Mouse (Mus musculus) forebrain, postnatal 0 days (tissue): ENCODE results near the gene Olfr1168. TPM values are rescaled to one million over a fixed set of nuclear protein-coding genes. Genes with fewer than 3 reads are reported as not detected.
"Not testable (repeated sequence)": the region's sequence is repeated elsewhere in the genome, so short reads cannot be mapped to it uniquely, and the experiment has no call there.

Experiments used
- ATAC-seq: fragments of 200-750 bp; cut with Nextera tagmentation; 2 replicates; pipeline ENCODE4 v1.8.0; 2017; ENCODE audit warnings: mild to moderate bottlenecking, moderate library complexity
- DNase-seq: peaks from one replicate; pipeline ENCODE4 v3.0.0-alpha.2; 2015
- H3K27ac ChIP-seq: fragments of 300-500 bp; sonication (generic); 2 replicates; pipeline ENCODE4 v1.5.1; 2014; ENCODE audit warnings: low read depth, mild to moderate bottlenecking, antibody characterized with exemption, low read length, moderate library complexity, mixed read lengths
- H3K27me3 ChIP-seq: fragments of 300-500 bp; sonication (generic); 2 replicates; pipeline ENCODE4 v1.6.1; 2014; ENCODE audit warnings: mild to moderate bottlenecking, low read length, mixed read lengths; ENCODE audit not compliant: insufficient read depth
- H3K36me3 ChIP-seq: fragments of 300-500 bp; sonication (generic); 2 replicates; pipeline ENCODE4 v1.6.1; 2014; ENCODE audit warnings: mild to moderate bottlenecking, moderate library complexity; ENCODE audit not compliant: insufficient read depth
- H3K4me1 ChIP-seq: fragments of 300-500 bp; sonication (generic); 2 replicates; pipeline ENCODE4 v1.6.1; 2014; ENCODE audit warnings: antibody characterized with exemption; ENCODE audit not compliant: insufficient read depth
- H3K4me2 ChIP-seq: fragments of 300-500 bp; sonication (generic); 2 replicates; pipeline ENCODE4 v1.6.1; 2014; ENCODE audit warnings: low read depth, mild to moderate bottlenecking, moderate library complexity
- H3K4me3 ChIP-seq: fragments of 300-500 bp; sonication (generic); 2 replicates; pipeline ENCODE4 v1.5.1; 2014; ENCODE audit warnings: low read depth, low read length, mixed read lengths
- H3K9ac ChIP-seq: fragments of 300-500 bp; sonication (generic); 2 replicates; pipeline ENCODE4 v1.6.1; 2014; ENCODE audit warnings: mild to moderate bottlenecking
- H3K9me3 ChIP-seq: fragments of 300-500 bp; sonication (generic); 2 replicates; pipeline ENCODE4 v1.6.1; 2016; ENCODE audit warnings: low read length
- CTCF ChIP-seq: sonication (generic); IDR thresholded peaks from 2 replicates; pipeline ENCODE4 v1.5.1; 2016; ENCODE audit warnings: antibody characterized with exemption, control low read depth, low read depth
- WGBS: fragments of 180-500 bp; shearing (Covaris S2); extraction: QIAGEN DNeasy Blood & Tissue Kit; methylation state at CpG from one replicate; pipeline ENCODE4 v1.1.7; 2014; 5-methylcytosine and 5-hydroxymethylcytosine counted together
- polyA plus RNA-seq: library from polyadenylated mRNA; unstranded; fragments of >200 nt; fragmentation: Nextera tagmentation; extraction: Ambion mirVana; gene quantifications from 2 replicates; pipeline ENCODE4 v1.2.1, GENCODE M21; 2015
- total RNA-seq: library from RNA; depleted of rRNA; stranded (reverse); fragments of >200 nt; gene quantifications from 2 replicates; pipeline ENCODE4 v1.2.3, GENCODE M21; 2014; rRNA removed

Gene Olfr1168
- total RNA-seq (not detected in 2 replicates), polyA plus RNA-seq (not detected in 2 replicates)

GRCm38 (mm10) chr2:88181580-88181979, at the start of gene Olfr1168:
Gene Olfr1168 (plus strand): TSS chr2:88181880.
- H3K27me3 ChIP-seq, result no peaks in the 10 kb centered on the region
- H3K4me2 ChIP-seq, result no peak within 1 kb of the TSS
- H3K36me3 ChIP-seq, result no peaks in the 10 kb centered on the region
- H3K9ac ChIP-seq, result no peak within 1 kb of the TSS
- no peak for ATAC-seq
- no peak within 1 kb of the TSS for H3K27ac ChIP-seq
- 85% methylated on average over 2 of the region's 2 CpGs for WGBS
- no peak within 1 kb of the TSS for H3K4me3 ChIP-seq
- no peak for DNase-seq
- H3K4me1 ChIP-seq, result no peaks in the 10 kb centered on the region
- no peaks in the 10 kb centered on the region for H3K9me3 ChIP-seq
- no peak for TF ChIP-seq CTCF

DNA sequence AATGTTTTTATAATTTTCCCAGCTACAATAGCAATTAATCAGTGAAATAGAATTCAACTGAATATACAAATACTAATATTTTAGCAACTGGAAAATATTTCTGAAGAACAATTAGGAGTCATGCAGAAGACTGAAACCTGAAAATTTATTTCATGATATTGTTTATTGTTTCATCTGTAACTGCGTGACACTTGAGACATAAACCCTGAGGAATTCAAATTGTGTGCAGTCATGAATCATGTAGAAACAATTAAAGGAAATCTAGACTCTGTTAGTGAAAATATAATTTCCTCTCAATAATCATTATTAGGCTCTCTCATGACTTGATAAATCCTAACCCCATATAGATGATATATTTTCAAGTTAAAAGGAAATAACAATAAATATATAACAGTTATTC, 26.6 kb upstream of the Olfr1168 start, which contains the start of gene Olfr1167:
Olfr1167 (minus strand) TSS at position 101 of the 400 bp plus-strand sequence.
- WGBS, result 84% methylated on average over 1 of the region's 1 CpGs
- not testable (repeated sequence) for H3K9ac ChIP-seq, DNase-seq, H3K4me2 ChIP-seq, H3K36me3 ChIP-seq, H3K9me3 ChIP-seq, H3K4me1 ChIP-seq, H3K27ac ChIP-seq, H3K27me3 ChIP-seq, ATAC-seq, H3K4me3 ChIP-seq

GRCm38 (mm10) chr2:88220784-88221183, 39.1 kb downstream of the Olfr1168 start:
- WGBS, result 94% methylated on average over 1 of the region's 1 CpGs
- DNase-seq, result no peak
- H3K9ac ChIP-seq, result no peak overlapping the region
- H3K4me3 ChIP-seq, result no peak overlapping the region
- H3K36me3 ChIP-seq, result no peaks in the 10 kb centered on the region
- no peak overlapping the region for H3K27ac ChIP-seq
- ATAC-seq, result no peak
- H3K27me3 ChIP-seq, result no peaks in the 10 kb centered on the region
- H3K4me2 ChIP-seq, result no peak overlapping the region
- TF ChIP-seq CTCF, result no peak
- no peaks in the 10 kb centered on the region for H3K9me3 ChIP-seq
- no peaks in the 10 kb centered on the region for H3K4me1 ChIP-seq

DNA sequence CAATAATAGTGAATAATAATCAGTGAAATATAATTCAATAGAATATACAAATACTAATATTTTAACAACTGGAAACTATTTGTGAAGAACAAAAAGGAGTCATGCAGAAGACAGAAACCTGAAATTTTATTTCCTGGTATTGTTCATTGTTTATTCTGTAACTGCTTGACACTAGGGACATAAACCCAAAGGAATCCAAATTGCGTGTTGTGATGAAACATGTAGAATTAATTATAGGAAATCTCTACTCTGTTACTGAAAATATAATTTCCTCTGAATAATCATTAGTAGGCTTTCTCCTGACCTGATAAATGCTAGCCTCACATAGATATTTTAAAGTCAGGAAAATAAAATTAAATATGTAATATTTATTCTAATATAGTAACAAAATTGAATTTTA, 46.6 kb downstream of the Olfr1168 start, which contains the start of gene Olfr1170:
Olfr1170 (minus strand) TSS at position 101 of the 400 bp plus-strand sequence.
- no peak for DNase-seq
- ATAC-seq, result no peak
- H3K27me3 ChIP-seq, result no peaks in the 10 kb centered on the region
- H3K9me3 ChIP-seq, result no peaks in the 10 kb centered on the region
- H3K9ac ChIP-seq, result no peak within 1 kb of the TSS
- H3K4me3 ChIP-seq, result no peak within 1 kb of the TSS
- H3K36me3 ChIP-seq, result no peaks in the 10 kb centered on the region
- H3K27ac ChIP-seq, result no peak within 1 kb of the TSS
- no peak for TF ChIP-seq CTCF
- WGBS, result 92% methylated on average over 1 of the region's 1 CpGs
- H3K4me1 ChIP-seq, result no peaks in the 10 kb centered on the region
- no peak within 1 kb of the TSS for H3K4me2 ChIP-seq

Other genes with a start within 250 kb of the Olfr1168 start
- not detected in 2 replicates for gene Olfr1155, start 236.7 kb upstream of the Olfr1168 start, total RNA-seq
- not detected in 2 replicates for gene Olfr1155, start 236.7 kb upstream of the Olfr1168 start, polyA plus RNA-seq
- not detected in 2 replicates for gene Olfr1156, start 228.8 kb upstream of the Olfr1168 start, total RNA-seq
- gene Olfr1156, start 228.8 kb upstream of the Olfr1168 start, polyA plus RNA-seq, result not detected in 2 replicates
- not detected in 2 replicates for gene Olfr1157, start 213.6 kb upstream of the Olfr1168 start, total RNA-seq
- gene Olfr1157, start 213.6 kb upstream of the Olfr1168 start, polyA plus RNA-seq, result not detected in 2 replicates
- not detected in 2 replicates for gene Olfr74, start 207.2 kb upstream of the Olfr1168 start, total RNA-seq
- not detected in 2 replicates for gene Olfr74, start 207.2 kb upstream of the Olfr1168 start, polyA plus RNA-seq
- not detected in 2 replicates for gene Olfr1158, start 191.8 kb upstream of the Olfr1168 start, total RNA-seq
- not detected in 2 replicates for gene Olfr1158, start 191.8 kb upstream of the Olfr1168 start, polyA plus RNA-seq
- not detected in 2 replicates for gene Olfr1160, start 173.6 kb upstream of the Olfr1168 start, total RNA-seq
- gene Olfr1160, start 173.6 kb upstream of the Olfr1168 start, polyA plus RNA-seq, result not detected in 2 replicates
- not detected in 2 replicates for gene Olfr1161, start 159.1 kb upstream of the Olfr1168 start, total RNA-seq
- not detected in 2 replicates for gene Olfr1161, start 159.1 kb upstream of the Olfr1168 start, polyA plus RNA-seq
- 0.15 TPM in 1 of 2 replicates, not detected in the other for gene Olfr73, start 144.2 kb upstream of the Olfr1168 start, total RNA-seq
- not detected in 2 replicates for gene Olfr73, start 144.2 kb upstream of the Olfr1168 start, polyA plus RNA-seq
- gene Olfr1162, start 130.8 kb upstream of the Olfr1168 start, total RNA-seq, result not detected in 2 replicates
- gene Olfr1162, start 130.8 kb upstream of the Olfr1168 start, polyA plus RNA-seq, result not detected in 2 replicates
- gene Olfr1163, start 110.0 kb upstream of the Olfr1168 start, total RNA-seq, result not detected in 2 replicates
- gene Olfr1163, start 110.0 kb upstream of the Olfr1168 start, polyA plus RNA-seq, result not detected in 2 replicates
- gene Olfr1164, start 87.9 kb upstream of the Olfr1168 start, total RNA-seq, result not detected in 2 replicates
- gene Olfr1164, start 87.9 kb upstream of the Olfr1168 start, polyA plus RNA-seq, result not detected in 2 replicates
- gene Olfr1166, start 53.6 kb upstream of the Olfr1168 start, total RNA-seq, result not detected in 2 replicates
- gene Olfr1166, start 53.6 kb upstream of the Olfr1168 start, polyA plus RNA-seq, result not detected in 2 replicates
- not detected in 2 replicates for gene Olfr1167, start 26.7 kb upstream of the Olfr1168 start, total RNA-seq
- gene Olfr1167, start 26.7 kb upstream of the Olfr1168 start, polyA plus RNA-seq, result not detected in 2 replicates
- not detected in 2 replicates for gene Olfr1170, start 46.5 kb downstream of the Olfr1168 start, total RNA-seq
- gene Olfr1170, start 46.5 kb downstream of the Olfr1168 start, polyA plus RNA-seq, result not detected in 2 replicates
- not detected in 2 replicates for gene Olfr1173, start 98.0 kb downstream of the Olfr1168 start, total RNA-seq
- not detected in 2 replicates for gene Olfr1173, start 98.0 kb downstream of the Olfr1168 start, polyA plus RNA-seq
- not detected in 2 replicates for gene Olfr1174-ps, start 133.3 kb downstream of the Olfr1168 start, total RNA-seq
- not detected in 2 replicates for gene Olfr1174-ps, start 133.3 kb downstream of the Olfr1168 start, polyA plus RNA-seq
- gene Olfr1175-ps, start 145.3 kb downstream of the Olfr1168 start, total RNA-seq, result not detected in 2 replicates
- gene Olfr1175-ps, start 145.3 kb downstream of the Olfr1168 start, polyA plus RNA-seq, result not detected in 2 replicates
- not detected in 2 replicates for gene Olfr1176, start 154.8 kb downstream of the Olfr1168 start, total RNA-seq
- gene Olfr1176, start 154.8 kb downstream of the Olfr1168 start, polyA plus RNA-seq, result not detected in 2 replicates
- not detected in 2 replicates for gene Olfr1177-ps, start 164.6 kb downstream of the Olfr1168 start, total RNA-seq
- not detected in 2 replicates for gene Olfr1177-ps, start 164.6 kb downstream of the Olfr1168 start, polyA plus RNA-seq
- not detected in 2 replicates for gene Olfr1178, start 205.2 kb downstream of the Olfr1168 start, total RNA-seq
- gene Olfr1178, start 205.2 kb downstream of the Olfr1168 start, polyA plus RNA-seq, result not detected in 2 replicates
- gene Olfr1179, start 224.6 kb downstream of the Olfr1168 start, total RNA-seq, result not detected in 2 replicates
- gene Olfr1179, start 224.6 kb downstream of the Olfr1168 start, polyA plus RNA-seq, result not detected in 2 replicates
- not detected in 2 replicates for gene Olfr1180, start 237.3 kb downstream of the Olfr1168 start, total RNA-seq
- not detected in 2 replicates for gene Olfr1180, start 237.3 kb downstream of the Olfr1168 start, polyA plus RNA-seq
- not detected in 2 replicates for gene Olfr1181, start 244.3 kb downstream of the Olfr1168 start, total RNA-seq
- gene Olfr1181, start 244.3 kb downstream of the Olfr1168 start, polyA plus RNA-seq, result not detected in 2 replicates